Mouse (Mus musculus) forebrain, embryonic 16.5 days (tissue): ENCODE measurements around the gene Rps27. TPM values are rescaled to one million over a fixed set of nuclear protein-coding genes. Genes with fewer than 3 reads are reported as not detected.

Experiments
- ATAC-seq: fragments of 200-750 bp; cut with Nextera tagmentation; 2 replicates; pipeline ENCODE4 v1.8.0; 2017; ENCODE audit warnings: mild to moderate bottlenecking, moderate library complexity
- H3K27ac ChIP-seq: fragments of 300-500 bp; sonication (generic); 2 replicates; pipeline ENCODE4 v1.5.1; 2014; ENCODE audit warnings: low read length, control low read depth
- H3K27me3 ChIP-seq: fragments of 300-500 bp; sonication (generic); replicated peaks from 2 replicates; pipeline ENCODE4 v1.6.1; 2014; ENCODE audit warnings: low read length; ENCODE audit not compliant: control insufficient read depth, insufficient read depth
- H3K36me3 ChIP-seq: fragments of 300-500 bp; sonication (generic); 2 replicates; pipeline ENCODE4 v1.6.1; 2014; ENCODE audit not compliant: control insufficient read depth, insufficient read depth
- H3K4me1 ChIP-seq: fragments of 300-500 bp; sonication (generic); replicated peaks from 2 replicates; pipeline ENCODE4 v1.6.1; 2014; ENCODE audit warnings: low read length; ENCODE audit not compliant: control insufficient read depth, insufficient read depth
- H3K4me2 ChIP-seq: fragments of 300-500 bp; sonication (generic); 2 replicates; pipeline ENCODE4 v1.6.1; 2014; ENCODE audit warnings: mild to moderate bottlenecking, low read length, control low read depth
- H3K4me3 ChIP-seq: fragments of 300-500 bp; sonication (generic); replicated peaks from 2 replicates; pipeline ENCODE4 v1.5.1; 2014; ENCODE audit warnings: mild to moderate bottlenecking, low read length, control low read depth
- H3K9ac ChIP-seq: fragments of 300-500 bp; sonication (generic); replicated peaks from 2 replicates; pipeline ENCODE4 v1.6.1; 2014; ENCODE audit warnings: low read depth, low read length, control low read depth
- H3K9me3 ChIP-seq: fragments of 300-500 bp; sonication (generic); 2 replicates; pipeline ENCODE4 v1.6.1; 2016; ENCODE audit warnings: low read length; ENCODE audit not compliant: control insufficient read depth
- WGBS: fragments of 180-500 bp; shearing (Covaris S2); extraction: QIAGEN DNeasy Blood & Tissue Kit; methylation state at CpG from one replicate; pipeline ENCODE4 v1.1.7; 2014; 5-methylcytosine and 5-hydroxymethylcytosine counted together
- polyA plus RNA-seq: library from polyadenylated mRNA; unstranded; fragments of >200 nt; fragmentation: Nextera tagmentation; extraction: Ambion mirVana; gene quantifications from 2 replicates; pipeline ENCODE4 v1.2.1, GENCODE M21; 2015

Rps27 gene
- polyA plus RNA-seq, 1 experiment from 2014 or later, result 790 TPM

DNA sequence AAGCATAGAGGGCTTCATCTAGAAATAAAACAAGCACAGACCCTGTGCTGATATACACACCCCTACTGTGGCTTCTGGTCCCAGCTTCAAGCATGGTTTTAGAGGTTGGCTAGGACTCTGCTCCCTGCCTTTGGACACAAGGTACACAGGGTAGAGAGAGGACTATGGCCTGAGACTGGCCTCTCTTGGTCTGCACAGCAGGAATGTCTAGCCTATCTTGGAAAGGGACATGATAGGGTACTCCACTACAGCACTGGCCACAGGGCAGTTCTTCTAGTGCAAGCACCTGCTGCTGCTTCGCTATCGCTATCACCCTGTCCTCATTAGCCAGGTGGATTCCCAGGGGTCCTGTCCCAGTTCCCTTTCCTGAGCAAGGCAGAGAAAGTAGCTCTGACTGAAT lies 27.8 kb upstream of the Rps27 start:
- Histone ChIP-seq H3K9me3 (no peaks in the 10 kb centered on the region), H3K4me2 (no peak overlapping the region), H3K9ac (no peak overlapping the region), H3K27ac (no peak overlapping the region), H3K36me3 (no peaks in the 10 kb centered on the region), H3K27me3 (no peaks in the 10 kb centered on the region), H3K4me1 (peaks cover 13% of the 10 kb centered on the region), H3K4me3 (no peak overlapping the region)
- ATAC-seq, result no peak
- WGBS, result 97% methylated on average over 2 of the region's 2 CpGs

DNA sequence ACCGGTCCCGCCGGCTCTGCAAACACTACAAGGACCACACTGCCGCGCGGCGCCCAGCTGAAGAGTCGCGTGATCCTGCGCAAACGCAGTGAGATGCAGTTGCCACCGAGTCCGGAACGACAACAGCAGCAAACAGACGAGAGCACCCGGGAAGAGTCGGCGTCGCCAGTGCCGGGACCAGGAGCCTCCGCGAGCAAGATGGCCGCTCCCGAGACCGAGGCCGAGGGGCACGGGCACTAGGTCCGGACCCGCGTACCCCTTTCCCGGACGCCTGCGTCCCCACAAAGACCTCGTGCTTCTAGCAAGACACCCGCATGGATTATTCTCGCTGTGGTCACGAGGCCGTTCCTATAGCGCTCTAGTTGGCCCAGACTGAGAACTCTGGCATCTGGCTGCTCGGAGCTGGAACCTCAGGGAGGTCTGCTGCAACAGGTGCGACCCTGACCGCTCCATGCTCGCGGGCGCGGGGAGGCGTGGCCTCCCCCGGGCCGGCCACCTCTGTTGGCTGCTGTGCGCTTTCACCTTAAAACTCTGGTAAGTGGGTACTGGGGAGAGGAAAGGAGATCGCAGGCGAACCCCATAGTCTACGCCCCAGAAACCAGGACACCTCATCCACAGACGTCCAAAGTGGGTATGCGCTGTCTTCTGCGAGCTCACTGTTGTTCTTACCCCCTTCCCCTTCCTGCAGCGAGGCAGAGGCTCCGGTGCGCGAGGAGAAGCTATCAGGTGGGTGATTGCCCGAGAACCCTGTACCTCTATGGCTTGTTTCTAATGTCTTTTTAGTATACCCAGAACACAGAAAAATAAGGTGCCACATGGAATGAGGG lies 18.3 kb upstream of the Rps27 start, which contains the start of gene Jtb:
Jtb (plus strand) TSS at position 91 of the 827 bp plus-strand sequence.
- peak within 1 kb of the TSS; percentile 89 for H3K9ac ChIP-seq
- H3K36me3 ChIP-seq, result peaks cover 10% of the 10 kb centered on the region
- H3K4me3 ChIP-seq, result peak within 1 kb of the TSS; percentile 90
- H3K27ac ChIP-seq, result peak within 1 kb of the TSS; percentile 87
- H3K27me3 ChIP-seq, result no peaks in the 10 kb centered on the region
- peak within 1 kb of the TSS; percentile 90 for H3K4me2 ChIP-seq
- ATAC-seq, result peak; percentile 99
- H3K9me3 ChIP-seq, result no peaks in the 10 kb centered on the region
- under 1% methylated on average over 61 of the region's 61 CpGs for WGBS
- peaks cover 13% of the 10 kb centered on the region for H3K4me1 ChIP-seq

DNA sequence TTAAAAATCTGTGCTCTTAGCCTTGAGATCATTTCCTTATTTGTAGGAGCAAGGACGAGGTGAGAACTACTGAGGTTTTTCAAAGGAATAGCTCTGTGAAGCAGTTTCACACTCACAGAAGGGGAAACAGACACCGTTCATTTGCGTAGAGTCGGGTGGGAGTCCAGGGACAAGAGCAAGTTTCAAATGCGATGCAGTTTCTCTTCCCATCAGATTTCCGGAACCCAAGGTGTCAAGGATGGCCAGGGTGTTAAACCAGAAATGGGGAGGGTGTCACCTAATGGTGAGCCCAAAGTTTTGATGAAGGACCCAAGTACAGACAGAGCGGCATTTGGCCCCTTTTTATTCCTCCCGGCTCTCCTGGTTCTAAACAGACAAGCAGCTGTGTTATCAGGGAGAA lies 17.6 kb upstream of the Rps27 start:
- H3K4me1 ChIP-seq, result peaks cover 13% of the 10 kb centered on the region
- no peaks in the 10 kb centered on the region for H3K27me3 ChIP-seq
- H3K4me2 ChIP-seq, result peak overlapping the region; percentile 90
- peak overlapping the region; percentile 87 for H3K27ac ChIP-seq
- peak overlapping the region; percentile 89 for H3K9ac ChIP-seq
- no peak for ATAC-seq
- WGBS, result 20% methylated on average over 8 of the region's 8 CpGs
- no peaks in the 10 kb centered on the region for H3K9me3 ChIP-seq
- peak overlapping the region; percentile 90 for H3K4me3 ChIP-seq
- H3K36me3 ChIP-seq, result peaks cover 10% of the 10 kb centered on the region

DNA sequence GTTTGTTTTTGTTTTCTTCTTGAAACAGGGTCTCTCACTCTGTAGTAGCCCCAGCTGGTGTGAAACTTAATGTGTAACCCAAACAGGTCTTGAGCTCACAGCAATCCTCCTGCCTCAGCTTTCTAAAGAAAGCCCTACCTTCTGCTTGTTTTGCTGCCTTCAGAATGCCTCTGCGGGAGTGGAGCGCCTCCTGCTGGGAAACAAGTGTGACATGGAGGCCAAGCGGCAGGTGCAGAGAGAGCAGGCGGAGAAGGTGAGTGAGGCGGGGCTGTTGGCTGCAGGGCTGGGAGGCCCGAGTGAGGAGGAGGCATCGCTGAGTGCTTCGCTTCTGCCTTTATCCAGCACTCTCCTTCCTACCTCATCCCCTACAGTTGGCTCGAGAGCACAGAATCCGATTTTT lies 10.9 kb upstream of the Rps27 start:
- H3K4me1 ChIP-seq, result peaks cover 11% of the 10 kb centered on the region
- H3K9ac ChIP-seq, result no peak overlapping the region
- H3K36me3 ChIP-seq, result no peaks in the 10 kb centered on the region
- no peaks in the 10 kb centered on the region for H3K9me3 ChIP-seq
- no peaks in the 10 kb centered on the region for H3K27me3 ChIP-seq
- H3K4me3 ChIP-seq, result no peak overlapping the region
- no peak overlapping the region for H3K4me2 ChIP-seq
- 89% methylated on average over 10 of the region's 10 CpGs for WGBS
- no peak overlapping the region for H3K27ac ChIP-seq
- no peak for ATAC-seq

DNA sequence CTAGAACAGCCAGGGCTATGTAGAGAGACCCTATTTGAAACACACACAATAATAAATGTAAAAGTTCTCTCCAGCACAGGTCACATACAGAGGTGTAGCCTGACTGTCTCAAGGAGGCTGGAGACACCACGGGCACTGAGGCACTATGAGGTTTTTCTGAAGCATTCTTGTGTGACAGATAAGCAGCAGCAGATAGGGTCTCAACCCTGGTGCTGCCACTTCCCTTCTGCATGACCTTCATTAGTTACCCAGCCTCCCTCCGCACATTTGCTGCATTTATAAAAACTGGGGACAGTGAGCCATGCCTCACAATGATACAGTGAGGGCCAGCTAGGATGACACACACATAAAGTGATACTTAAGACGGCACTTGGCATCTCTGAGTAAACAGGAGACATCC lies 9.5 kb upstream of the Rps27 start:
- 81% methylated on average over 3 of the region's 3 CpGs for WGBS
- ATAC-seq, result no peak

DNA sequence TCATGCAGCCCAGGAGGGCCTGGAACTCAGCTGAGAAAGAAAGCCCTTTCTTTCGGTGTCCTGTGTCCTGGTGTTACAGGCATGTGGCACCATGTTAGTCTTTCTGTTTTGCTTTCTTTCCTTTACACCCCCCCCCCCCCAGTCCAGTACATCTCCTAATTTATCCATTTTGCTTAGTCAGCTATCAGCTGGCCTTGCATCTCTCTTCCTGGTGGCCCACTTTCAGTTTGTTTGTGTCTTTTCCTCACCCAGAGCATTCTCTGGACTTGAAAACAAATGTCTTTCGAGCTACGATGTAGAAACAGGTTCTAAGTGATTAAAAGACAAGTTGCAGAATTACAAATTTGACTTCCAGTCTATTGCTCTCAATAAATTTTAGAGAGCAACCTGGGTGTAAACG lies 9.0 kb upstream of the Rps27 start:
- Histone ChIP-seq H3K4me2 (no peak overlapping the region), H3K27me3 (no peaks in the 10 kb centered on the region), H3K9ac (no peak overlapping the region), H3K27ac (no peak overlapping the region), H3K4me3 (no peak overlapping the region), H3K9me3 (no peaks in the 10 kb centered on the region), H3K4me1 (peaks cover 11% of the 10 kb centered on the region), H3K36me3 (no peaks in the 10 kb centered on the region)
- 87% methylated on average over 4 of the region's 4 CpGs for WGBS
- no peak for ATAC-seq

More for the DNA sequence above, 9.5 kb upstream of the Rps27 start:
- Histone ChIP-seq H3K4me1 (peaks cover 11% of the 10 kb centered on the region), H3K4me2 (no peak overlapping the region), H3K27ac (no peak overlapping the region), H3K36me3 (no peaks in the 10 kb centered on the region), H3K4me3 (no peak overlapping the region), H3K27me3 (no peaks in the 10 kb centered on the region), H3K9ac (no peak overlapping the region), H3K9me3 (no peaks in the 10 kb centered on the region)

DNA sequence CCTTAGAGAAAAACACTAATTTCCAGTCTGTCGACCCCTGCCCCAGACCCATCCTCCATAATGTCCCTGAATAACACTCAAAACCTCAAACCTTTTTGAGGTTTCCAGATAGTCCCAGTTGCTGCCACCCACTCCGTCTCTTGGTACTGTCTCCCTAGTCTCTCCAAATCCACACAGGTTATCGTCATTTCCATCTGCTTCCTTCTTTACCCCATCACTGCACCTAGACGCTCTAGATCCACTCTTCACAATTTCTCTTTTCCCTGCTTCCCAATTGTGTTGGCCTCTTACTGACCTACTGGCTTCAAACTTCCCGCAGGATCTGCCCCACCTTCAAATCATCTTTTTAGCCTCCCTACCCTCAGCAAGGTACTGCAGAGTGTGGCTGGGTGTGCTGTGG lies 7.7 kb upstream of the Rps27 start:
- Histone ChIP-seq H3K36me3 (no peaks in the 10 kb centered on the region), H3K4me3 (peak overlapping the region; percentile 45), H3K27me3 (no peaks in the 10 kb centered on the region), H3K4me1 (peaks cover 11% of the 10 kb centered on the region), H3K4me2 (peak overlapping the region; percentile 81), H3K27ac (no peak overlapping the region), H3K9me3 (no peaks in the 10 kb centered on the region), H3K9ac (peak overlapping the region; percentile 61)
- no peak for ATAC-seq
- 29% methylated on average over 5 of the region's 5 CpGs for WGBS

DNA sequence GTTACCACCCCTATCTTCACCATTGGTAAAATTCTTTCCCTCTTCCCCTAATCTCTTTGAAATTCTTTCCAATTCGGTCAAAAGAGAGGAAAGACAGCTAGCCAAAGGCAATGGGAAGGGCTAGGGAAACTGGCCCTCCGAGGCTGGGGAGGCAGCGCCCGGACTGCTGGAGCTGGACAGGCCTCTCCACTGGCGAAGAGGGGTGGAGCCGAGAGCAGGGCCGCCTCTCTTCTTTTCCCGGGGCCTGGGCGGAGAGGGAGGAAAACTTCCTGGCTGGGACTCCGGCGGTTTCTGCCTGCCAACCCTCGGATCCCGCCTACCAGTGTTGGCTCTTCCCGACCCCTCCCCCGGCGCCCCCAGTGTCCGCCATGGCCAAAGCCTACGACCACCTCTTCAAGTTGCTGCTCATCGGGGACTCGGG lies 7.1 kb upstream of the Rps27 start:
- H3K27ac ChIP-seq, result peak overlapping the region; percentile 51
- ATAC-seq, result peak; percentile 79
- H3K36me3 ChIP-seq, result no peaks in the 10 kb centered on the region
- WGBS, result 0% methylated on average over 16 of the region's 20 CpGs
- H3K9me3 ChIP-seq, result no peaks in the 10 kb centered on the region
- H3K4me1 ChIP-seq, result peaks cover 11% of the 10 kb centered on the region
- peak overlapping the region; percentile 45 for H3K4me3 ChIP-seq
- H3K4me2 ChIP-seq, result peak overlapping the region; percentile 81
- H3K9ac ChIP-seq, result peak overlapping the region; percentile 61
- H3K27me3 ChIP-seq, result no peaks in the 10 kb centered on the region

DNA sequence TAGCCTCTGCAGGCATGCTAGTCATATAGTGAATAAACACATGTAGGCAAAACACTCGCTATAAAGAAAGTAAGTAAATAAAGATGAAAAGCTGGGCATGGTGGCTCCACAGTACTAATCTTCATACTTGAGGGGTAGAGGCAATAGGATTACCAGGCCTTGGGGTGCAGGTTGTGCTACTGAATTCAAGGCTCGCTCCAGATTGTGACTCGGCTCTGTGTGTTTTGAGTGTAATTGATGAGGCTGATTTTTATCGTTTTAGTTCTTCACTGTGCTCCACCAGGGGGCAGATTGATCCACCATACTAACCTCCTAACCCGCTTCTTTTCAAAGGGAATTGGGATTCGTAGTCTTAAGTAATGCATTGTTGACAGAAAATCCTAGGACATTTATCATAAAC lies 6.6 kb upstream of the Rps27 start:
- Histone ChIP-seq H3K27ac (peak overlapping the region; percentile 51), H3K4me2 (peak overlapping the region; percentile 81), H3K9me3 (no peaks in the 10 kb centered on the region), H3K4me1 (peaks cover 11% of the 10 kb centered on the region), H3K36me3 (no peaks in the 10 kb centered on the region), H3K4me3 (peak overlapping the region; percentile 45), H3K27me3 (no peaks in the 10 kb centered on the region), H3K9ac (peak overlapping the region; percentile 61)
- 9% methylated on average over 6 of the region's 6 CpGs for WGBS
- ATAC-seq, result peak; percentile 63
